Mouse (Mus musculus): ENCODE results near the gene Fign. TPM values are rescaled to one million over a fixed set of nuclear protein-coding genes. Genes with fewer than 3 reads are reported as not detected.

Gene Fign
- polyA plus RNA-seq (2016; fragmentation: Nextera tagmentation; extraction: Ambion mirVana): 4.2 and 6.8 TPM in 2 replicates

DNA sequence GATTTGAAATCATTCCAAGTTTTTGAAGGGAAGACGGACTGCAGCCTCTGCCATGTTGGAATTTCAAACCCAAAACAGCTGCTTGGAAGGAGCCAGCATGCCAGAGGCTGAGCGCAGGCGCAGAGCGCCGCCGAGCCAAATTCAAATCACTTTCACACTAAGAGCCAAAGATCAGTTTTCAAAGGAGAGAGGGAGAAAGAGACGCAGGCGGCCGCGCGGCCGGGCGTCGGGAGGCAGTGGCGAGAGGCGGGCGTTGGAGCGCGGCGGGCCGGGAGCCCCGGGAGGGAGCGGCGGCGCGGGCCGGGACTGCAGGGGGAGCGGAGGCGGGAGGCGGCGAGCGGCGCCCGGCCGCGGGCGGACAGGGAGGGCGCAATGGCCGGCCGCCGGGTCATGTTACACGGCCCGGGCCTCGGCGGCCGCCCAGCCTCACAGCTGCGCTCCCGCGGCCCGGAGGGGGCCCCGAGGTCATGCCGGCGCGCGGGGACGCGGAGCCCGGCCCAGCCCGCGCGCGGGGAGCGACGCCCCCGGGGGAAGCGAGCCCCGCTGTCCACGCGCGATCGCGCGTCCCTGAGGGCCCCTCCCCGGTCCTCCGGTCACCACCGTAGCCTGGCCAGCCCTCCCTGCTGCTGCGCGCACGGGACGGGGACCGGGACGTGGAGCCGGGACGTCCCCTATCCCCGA, at the start of gene Fign:
Gene Fign (minus strand): TSS at position 102 of the 681 bp plus-strand sequence.
- Histone ChIP-seq H3K27ac (peak within 1 kb of the TSS; percentile 98), H3K4me1 (replicated peaks) (peaks cover 17% of the 10 kb centered on the region), H3K9me3 (no peaks in the 10 kb centered on the region), H3K27me3 (0 out of 2 replicates have a peak, but pooled peaks cover 3% of the 10 kb centered on the region), H3K4me3 (replicated peaks) (peak within 1 kb of the TSS; percentile 79), H3K36me3 (no peaks in the 10 kb centered on the region), H3K4me2 (peak within 1 kb of the TSS; percentile 80), H3K9ac (replicated peaks) (peak within 1 kb of the TSS; percentile 94)
- peak; percentile 85 for ATAC-seq (ENCODE audit: insufficient number of reproducible peaks, insufficient read depth, low FRiP score, low TSS enrichment, low read depth)
- WGBS: under 1% methylated on average over 70 of the region's 85 CpGs

DNA sequence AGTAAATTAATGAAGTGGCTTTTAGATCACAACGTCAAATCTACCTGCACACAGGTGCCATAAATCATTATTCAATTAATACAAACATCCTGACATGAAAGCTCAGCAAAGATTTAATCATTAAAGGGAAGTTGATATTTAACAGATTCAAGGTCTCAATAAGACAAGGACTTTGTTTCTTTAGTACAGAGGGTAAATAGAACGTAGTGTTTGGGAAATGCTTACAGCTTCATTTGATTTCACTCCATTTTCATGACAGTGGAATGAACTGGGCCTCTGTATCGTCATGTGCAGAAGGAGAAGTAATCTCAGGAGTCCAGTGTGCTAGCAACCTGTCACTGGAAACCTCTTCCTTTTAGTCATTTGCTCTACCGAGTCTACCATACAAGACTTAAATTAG, 35.8 kb upstream of the Fign start:
- no peaks in the 10 kb centered on the region for H3K9me3 ChIP-seq
- H3K4me2 ChIP-seq: no peak overlapping the region
- H3K27me3 ChIP-seq: no peaks in the 10 kb centered on the region
- peaks cover 10% of the 10 kb centered on the region for H3K4me1 ChIP-seq (replicated peaks)
- H3K4me3 ChIP-seq (replicated peaks): no peak overlapping the region
- H3K27ac ChIP-seq: no peak overlapping the region
- ATAC-seq (ENCODE audit: insufficient number of reproducible peaks, insufficient read depth, low FRiP score, low TSS enrichment, low read depth): no peak
- no peaks in the 10 kb centered on the region for H3K36me3 ChIP-seq
- WGBS: 72% methylated on average over 4 of the region's 4 CpGs
- no peak overlapping the region for H3K9ac ChIP-seq (replicated peaks)

DNA sequence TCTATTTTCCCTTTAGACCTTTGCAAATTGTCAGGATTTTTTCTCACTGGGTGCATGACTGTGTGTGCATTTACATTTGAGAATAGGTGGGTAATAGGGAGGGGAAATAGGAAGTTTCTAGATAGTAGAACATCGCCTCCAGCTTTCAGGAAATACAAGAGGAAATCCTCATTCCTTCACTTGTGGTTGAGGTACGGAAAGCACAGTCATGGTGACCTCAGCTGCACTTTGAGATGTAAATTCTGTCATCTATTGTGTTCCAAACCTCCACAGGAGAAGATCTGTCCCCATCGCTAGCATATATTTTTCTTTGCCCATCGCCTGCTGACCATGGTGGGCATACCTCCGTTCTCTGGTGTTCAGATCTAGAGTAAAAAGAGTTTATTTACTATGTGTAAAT, 22.7 kb upstream of the Fign start:
- Histone ChIP-seq H3K27ac (no peak overlapping the region), H3K9me3 (no peaks in the 10 kb centered on the region), H3K4me2 (no peak overlapping the region), H3K4me1 (replicated peaks) (no peaks in the 10 kb centered on the region), H3K36me3 (no peaks in the 10 kb centered on the region), H3K9ac (replicated peaks) (no peak overlapping the region), H3K4me3 (replicated peaks) (no peak overlapping the region), H3K27me3 (no peaks in the 10 kb centered on the region)
- ATAC-seq (ENCODE audit: insufficient number of reproducible peaks, insufficient read depth, low FRiP score, low TSS enrichment, low read depth): no peak
- WGBS: 89% methylated on average over 5 of the region's 5 CpGs

DNA sequence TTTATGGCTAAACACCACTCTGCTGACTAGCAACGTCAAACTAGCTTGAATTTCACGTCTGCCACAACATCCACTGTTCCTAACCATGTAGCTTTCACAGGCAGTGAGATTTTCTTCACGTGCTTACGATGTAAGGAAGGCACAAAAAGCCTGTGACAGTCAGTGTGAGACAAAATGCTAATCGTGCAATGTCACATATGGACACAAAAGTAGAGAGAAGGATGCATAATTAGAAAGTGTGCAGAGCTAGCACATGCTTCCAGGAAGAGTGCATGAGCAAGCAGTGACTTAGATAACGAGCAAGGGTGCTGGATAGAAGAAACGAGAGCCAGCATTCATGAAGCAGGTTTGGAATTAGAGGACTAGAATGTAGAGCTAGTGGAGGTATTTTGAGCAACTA, 18.8 kb upstream of the Fign start:
- no peak for ATAC-seq (ENCODE audit: insufficient number of reproducible peaks, insufficient read depth, low FRiP score, low TSS enrichment, low read depth)
- H3K27ac ChIP-seq: no peak overlapping the region
- no peak overlapping the region for H3K4me3 ChIP-seq (replicated peaks)
- no peak overlapping the region for H3K4me2 ChIP-seq
- no peaks in the 10 kb centered on the region for H3K4me1 ChIP-seq (replicated peaks)
- H3K9me3 ChIP-seq: no peaks in the 10 kb centered on the region
- H3K27me3 ChIP-seq: no peaks in the 10 kb centered on the region
- no peak overlapping the region for H3K9ac ChIP-seq (replicated peaks)
- 63% methylated on average over 7 of the region's 7 CpGs for WGBS
- no peaks in the 10 kb centered on the region for H3K36me3 ChIP-seq

DNA sequence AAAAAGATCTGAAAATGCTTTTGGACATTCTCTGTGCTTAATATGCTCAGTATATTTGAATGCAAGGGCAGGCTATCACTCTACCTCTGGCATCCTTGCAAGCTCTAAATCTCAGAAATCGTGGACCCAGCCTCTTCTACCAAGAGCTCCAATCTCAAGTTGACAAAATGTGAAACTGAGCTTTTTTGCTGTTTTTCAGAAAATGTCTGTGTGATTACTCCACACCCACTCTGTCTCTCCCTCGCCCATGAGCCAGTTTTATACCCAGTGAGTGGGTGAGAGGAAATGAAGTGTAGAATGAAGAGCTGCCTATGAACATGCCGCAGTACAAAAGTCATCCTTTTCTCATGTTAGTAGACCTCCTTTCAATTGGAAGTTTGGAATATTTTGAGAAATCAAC, 13.3 kb upstream of the Fign start:
- Histone ChIP-seq H3K27me3 (no peaks in the 10 kb centered on the region), H3K9me3 (no peaks in the 10 kb centered on the region), H3K4me1 (replicated peaks) (no peaks in the 10 kb centered on the region), H3K4me2 (no peak overlapping the region), H3K9ac (replicated peaks) (no peak overlapping the region), H3K27ac (no peak overlapping the region), H3K36me3 (no peaks in the 10 kb centered on the region), H3K4me3 (replicated peaks) (no peak overlapping the region)
- 86% methylated on average over 3 of the region's 3 CpGs for WGBS
- no peak for ATAC-seq (ENCODE audit: insufficient number of reproducible peaks, insufficient read depth, low FRiP score, low TSS enrichment, low read depth)

DNA sequence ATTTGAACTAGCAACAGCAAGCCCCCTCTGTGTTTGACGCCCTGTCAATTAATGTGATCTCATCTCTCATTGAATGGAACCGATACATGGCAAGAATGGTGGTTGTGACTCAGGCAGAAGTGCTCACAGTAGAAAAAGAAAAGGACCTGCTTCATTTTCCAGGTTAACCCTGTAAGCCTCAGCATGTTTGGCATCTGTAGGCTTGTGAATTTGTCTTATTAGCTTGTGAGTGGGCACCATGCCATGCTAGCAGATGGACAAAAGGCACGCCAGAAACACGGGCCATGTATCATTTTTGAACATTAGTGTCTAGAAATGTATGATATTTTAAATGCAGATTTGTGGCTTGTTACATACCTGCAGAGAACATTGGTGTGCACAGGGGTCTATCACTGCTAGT, 12.0 kb upstream of the Fign start:
- Histone ChIP-seq H3K9me3 (no peaks in the 10 kb centered on the region), H3K4me2 (no peak overlapping the region), H3K4me3 (replicated peaks) (no peak overlapping the region), H3K27me3 (no peaks in the 10 kb centered on the region), H3K4me1 (replicated peaks) (no peaks in the 10 kb centered on the region), H3K27ac (no peak overlapping the region), H3K9ac (replicated peaks) (no peak overlapping the region), H3K36me3 (no peaks in the 10 kb centered on the region)
- WGBS: 88% methylated on average over 4 of the region's 4 CpGs
- ATAC-seq (ENCODE audit: insufficient number of reproducible peaks, insufficient read depth, low FRiP score, low TSS enrichment, low read depth): no peak

DNA sequence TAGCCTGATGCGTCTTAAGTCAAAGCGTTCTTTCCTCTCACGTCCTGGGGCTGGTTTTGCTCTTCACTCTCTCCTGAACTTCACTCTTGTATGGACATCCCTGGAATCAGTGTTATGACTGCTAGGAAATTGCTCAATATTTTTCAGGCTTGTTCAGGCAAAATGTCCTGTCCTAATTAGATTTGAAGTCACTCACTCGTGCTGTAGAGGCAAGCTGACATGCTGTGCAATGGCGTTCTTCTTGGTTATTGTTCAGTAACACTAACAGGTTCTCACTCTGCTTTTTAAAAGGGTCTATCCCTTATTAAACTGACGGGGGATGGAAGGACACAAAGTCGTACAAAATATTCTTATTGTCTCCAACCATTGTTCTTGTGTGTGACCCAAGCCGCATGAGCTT, 10.2 kb upstream of the Fign start:
- Histone ChIP-seq H3K9ac (replicated peaks) (no peak overlapping the region), H3K4me2 (no peak overlapping the region), H3K9me3 (no peaks in the 10 kb centered on the region), H3K27ac (no peak overlapping the region), H3K4me1 (replicated peaks) (no peaks in the 10 kb centered on the region), H3K36me3 (no peaks in the 10 kb centered on the region), H3K4me3 (replicated peaks) (no peak overlapping the region), H3K27me3 (no peaks in the 10 kb centered on the region)
- no peak for ATAC-seq (ENCODE audit: insufficient number of reproducible peaks, insufficient read depth, low FRiP score, low TSS enrichment, low read depth)
- WGBS: 82% methylated on average over 8 of the region's 8 CpGs

DNA sequence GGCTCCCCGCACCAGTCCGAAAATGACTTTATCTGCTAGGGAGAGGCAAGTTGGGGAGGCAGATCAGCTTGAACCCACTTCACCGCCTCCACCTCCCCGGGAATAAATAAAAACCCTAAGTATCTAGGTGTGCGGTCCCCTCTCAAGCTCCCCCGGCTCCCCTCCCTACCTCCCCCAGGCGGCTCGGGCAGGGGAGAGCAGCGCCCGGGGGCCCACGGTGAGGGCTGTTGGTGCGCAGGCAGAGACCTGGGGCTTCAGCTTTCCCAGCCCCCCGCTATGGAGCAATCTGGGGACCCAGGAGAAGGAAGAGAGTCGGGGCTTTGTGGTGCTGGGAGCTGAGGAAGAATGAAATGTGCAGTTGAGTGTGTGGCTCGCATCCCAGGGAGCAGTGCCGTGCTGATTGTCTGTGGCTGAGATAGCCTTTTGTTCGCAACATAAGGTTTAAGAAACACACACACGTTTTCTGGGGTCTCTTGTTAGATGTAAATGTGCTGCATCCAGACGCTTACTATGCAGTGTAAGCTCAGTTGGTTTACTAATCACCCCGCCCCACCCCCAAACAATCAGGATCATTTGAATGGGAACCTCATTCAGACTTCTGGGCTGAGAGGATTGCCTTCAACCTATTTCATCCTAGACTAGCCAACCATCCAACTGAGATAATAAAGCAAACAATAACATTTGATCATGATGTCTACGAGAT, 931 bp upstream of the Fign start:
- Histone ChIP-seq H3K9ac (replicated peaks) (peak overlapping the region; percentile 94), H3K4me2 (peak overlapping the region; percentile 80), H3K27ac (peak overlapping the region; percentile 98), H3K4me3 (replicated peaks) (peak overlapping the region; percentile 79), H3K36me3 (no peaks in the 10 kb centered on the region), H3K4me1 (replicated peaks) (peaks cover 15% of the 10 kb centered on the region), H3K27me3 (0 out of 2 replicates have a peak, but pooled peaks cover 3% of the 10 kb centered on the region), H3K9me3 (no peaks in the 10 kb centered on the region)
- peak; percentile 66 for ATAC-seq (ENCODE audit: insufficient number of reproducible peaks, insufficient read depth, low FRiP score, low TSS enrichment, low read depth)
- WGBS: 3% methylated on average over 21 of the region's 21 CpGs

DNA sequence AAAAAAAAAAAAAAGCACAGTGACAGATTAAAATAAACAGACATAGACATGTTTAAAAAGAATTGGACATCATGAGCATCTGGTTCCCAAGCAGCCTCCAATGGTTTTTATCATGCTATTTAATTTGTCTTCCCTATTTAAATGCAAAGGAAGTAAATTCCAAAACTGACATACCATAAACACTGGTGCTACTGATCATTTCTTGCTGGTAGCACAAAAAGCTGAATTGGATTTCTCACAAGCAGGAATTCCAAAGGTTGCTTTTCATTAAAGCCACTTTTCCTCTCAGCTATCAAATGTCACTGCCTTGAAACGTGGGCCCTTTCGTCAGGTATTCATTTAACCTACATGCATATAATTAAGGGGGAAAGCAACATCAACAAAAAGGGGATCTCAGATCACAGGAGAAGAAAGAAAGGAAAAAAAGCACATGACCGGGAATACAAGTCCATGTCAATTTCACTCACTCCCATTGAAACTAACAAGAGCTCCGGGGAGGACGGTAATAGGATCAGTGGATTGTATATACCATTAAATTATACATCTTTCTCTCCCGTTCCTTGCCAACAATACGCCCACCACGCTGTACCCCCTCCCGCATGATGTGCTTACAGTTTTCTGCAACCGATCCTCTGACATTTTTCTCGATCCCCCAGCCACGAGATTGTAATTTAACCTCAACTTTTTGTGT, 972 bp downstream of the Fign start:
- H3K4me1 ChIP-seq (replicated peaks): peaks cover 20% of the 10 kb centered on the region
- ATAC-seq (ENCODE audit: insufficient number of reproducible peaks, insufficient read depth, low FRiP score, low TSS enrichment, low read depth): no peak
- H3K36me3 ChIP-seq: no peaks in the 10 kb centered on the region
- H3K9me3 ChIP-seq: no peaks in the 10 kb centered on the region
- 0 out of 2 replicates have a peak, but pooled peaks cover 3% of the 10 kb centered on the region for H3K27me3 ChIP-seq
- peak overlapping the region; percentile 41 for H3K27ac ChIP-seq
- 0% methylated on average over 12 of the region's 12 CpGs for WGBS
- peak overlapping the region; percentile 80 for H3K4me2 ChIP-seq
- peak overlapping the region; percentile 94 for H3K9ac ChIP-seq (replicated peaks)
- H3K4me3 ChIP-seq (replicated peaks): peak overlapping the region; percentile 79

DNA sequence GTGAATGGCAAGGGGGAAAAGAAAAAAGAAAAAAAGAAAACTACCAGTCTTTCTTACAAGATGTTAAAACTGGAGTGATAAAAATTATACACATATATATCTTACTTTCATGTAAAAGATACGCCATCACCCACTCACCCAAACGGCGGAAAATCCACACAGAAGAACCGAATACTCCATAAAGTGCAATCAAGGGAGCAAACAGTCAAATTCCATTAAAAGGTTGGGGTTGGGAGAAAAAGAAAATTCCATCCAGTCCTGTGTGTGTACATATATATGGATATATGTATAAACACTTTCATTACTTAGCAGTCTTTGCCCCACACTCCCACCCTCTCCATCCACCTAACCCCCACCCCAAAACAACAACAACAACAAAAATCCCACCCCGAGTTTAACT, 1.7 kb downstream of the Fign start:
- peak overlapping the region; percentile 80 for H3K4me2 ChIP-seq
- ATAC-seq (ENCODE audit: insufficient number of reproducible peaks, insufficient read depth, low FRiP score, low TSS enrichment, low read depth): no peak
- H3K27ac ChIP-seq: no peak overlapping the region
- peaks cover 20% of the 10 kb centered on the region for H3K4me1 ChIP-seq (replicated peaks)
- no peaks in the 10 kb centered on the region for H3K27me3 ChIP-seq
- H3K36me3 ChIP-seq: no peaks in the 10 kb centered on the region
- peak overlapping the region; percentile 79 for H3K4me3 ChIP-seq (replicated peaks)
- no peaks in the 10 kb centered on the region for H3K9me3 ChIP-seq
- 34% methylated on average over 5 of the region's 5 CpGs for WGBS
- H3K9ac ChIP-seq (replicated peaks): no peak overlapping the region

DNA sequence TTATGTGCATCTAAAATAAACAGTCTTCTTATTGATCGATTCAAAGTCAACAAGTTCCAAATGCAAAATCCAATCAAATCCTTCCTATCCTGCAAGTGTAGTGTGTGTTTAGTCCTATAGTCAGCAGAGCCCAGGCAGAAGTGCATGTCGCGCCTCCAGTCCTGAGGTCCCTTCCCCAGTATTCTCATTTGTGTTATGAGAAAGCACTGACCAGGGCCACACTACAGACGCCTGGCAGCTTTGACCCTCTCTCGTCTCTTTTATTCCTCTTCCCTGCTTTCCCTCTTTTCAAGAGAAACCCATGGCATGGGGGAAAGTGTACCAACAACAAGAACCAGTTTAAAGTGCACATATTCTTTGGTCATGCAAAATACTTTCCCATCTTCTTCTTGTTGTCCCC, 2.3 kb downstream of the Fign start:
- H3K9ac ChIP-seq (replicated peaks): 0 out of 2 replicates have a peak overlapping the region, but pooled peaks have one; percentile 27
- H3K36me3 ChIP-seq: no peaks in the 10 kb centered on the region
- H3K4me1 ChIP-seq (replicated peaks): peaks cover 20% of the 10 kb centered on the region
- peak overlapping the region; percentile 80 for H3K4me2 ChIP-seq
- peak overlapping the region; percentile 29 for H3K4me3 ChIP-seq (replicated peaks)
- 24% methylated on average over 5 of the region's 5 CpGs for WGBS
- H3K9me3 ChIP-seq: no peaks in the 10 kb centered on the region
- ATAC-seq (ENCODE audit: insufficient number of reproducible peaks, insufficient read depth, low FRiP score, low TSS enrichment, low read depth): no peak
- H3K27me3 ChIP-seq: no peaks in the 10 kb centered on the region
- H3K27ac ChIP-seq: no peak overlapping the region

All from limb, embryonic 12.5 days (tissue).